Mouse (Mus musculus) stomach, embryonic 16.5 days (tissue): ENCODE results near the gene Nsun6. TPM values are rescaled to one million over a fixed set of nuclear protein-coding genes. Genes with fewer than 3 reads are reported as not detected.

Source experiments
- ATAC-seq: fragments of 200-750 bp; cut with Nextera tagmentation; 2 replicates; pipeline ENCODE4 v1.8.0; 2017; ENCODE audit warnings: moderate number of reproducible peaks, moderate TSS enrichment; ENCODE audit not compliant: insufficient read depth, low FRiP score
- H3K27ac ChIP-seq: fragments of 300-500 bp; sonication (generic); 2 replicates; pipeline ENCODE4 v1.5.1; 2014; ENCODE audit warnings: low read length
- H3K27me3 ChIP-seq: fragments of 300-500 bp; sonication (generic); 2 replicates; pipeline ENCODE4 v1.6.1; 2014; ENCODE audit warnings: low read length, control low read depth, mixed read lengths; ENCODE audit not compliant: control insufficient read depth, insufficient read depth
- H3K36me3 ChIP-seq: fragments of 300-500 bp; sonication (generic); 2 replicates; pipeline ENCODE4 v1.6.1; 2014; ENCODE audit warnings: low read length; ENCODE audit not compliant: control insufficient read depth, insufficient read depth
- H3K4me1 ChIP-seq: fragments of 300-500 bp; sonication (generic); 2 replicates; pipeline ENCODE4 v1.6.1; 2014; ENCODE audit warnings: low read length, control low read depth, mixed read lengths; ENCODE audit not compliant: control insufficient read depth, insufficient read depth
- H3K4me2 ChIP-seq: fragments of 300-500 bp; sonication (generic); 2 replicates; pipeline ENCODE4 v1.6.1; 2014; ENCODE audit warnings: low read depth, low read length, mixed read lengths
- H3K4me3 ChIP-seq: fragments of 300-500 bp; sonication (generic); replicated peaks from 2 replicates; pipeline ENCODE4 v1.5.1; 2014; ENCODE audit warnings: mild to moderate bottlenecking, low read length
- H3K9ac ChIP-seq: fragments of 300-500 bp; sonication (generic); 2 replicates; pipeline ENCODE4 v1.6.1; 2014; ENCODE audit warnings: low read length
- H3K9me3 ChIP-seq: fragments of 300-500 bp; sonication (generic); replicated peaks from 2 replicates; pipeline ENCODE4 v1.6.1; 2016; ENCODE audit warnings: low read length, control low read depth; ENCODE audit not compliant: control insufficient read depth
- WGBS: fragments of 180-500 bp; shearing (Covaris S2); extraction: QIAGEN DNeasy Blood & Tissue Kit; methylation state at CpG from one replicate; pipeline ENCODE4 v1.1.7; 2014; 5-methylcytosine and 5-hydroxymethylcytosine counted together
- polyA plus RNA-seq: library from polyadenylated mRNA; unstranded; fragments of >200 nt; fragmentation: Nextera tagmentation; extraction: Ambion mirVana; gene quantifications from 2 replicates; pipeline ENCODE4 v1.2.1, GENCODE M21; 2015

Gene Nsun6
- polyA plus RNA-seq, 1 experiment from 2014 or later: 8.0 TPM

DNA sequence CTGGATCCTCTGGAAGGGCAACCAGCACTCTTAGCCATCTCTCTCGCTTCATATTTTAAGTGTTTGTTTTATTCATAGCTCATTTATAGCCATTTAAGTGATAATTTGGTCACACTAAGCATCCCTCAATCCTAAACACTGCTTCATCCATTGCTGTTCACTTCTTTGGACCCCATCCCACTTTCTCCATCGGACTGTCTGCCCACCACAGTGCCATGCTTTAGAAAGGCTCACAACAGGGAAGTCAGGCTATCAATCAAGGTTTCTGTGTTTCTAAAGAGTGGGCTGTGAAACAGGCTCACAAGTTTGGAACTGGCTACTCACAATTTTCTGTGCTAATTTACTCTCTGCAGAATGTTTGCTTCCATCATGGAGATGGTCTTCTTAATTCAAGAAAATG, 101.8 kb downstream of the Nsun6 start:
- ATAC-seq: no peak
- H3K27me3 ChIP-seq: no peaks in the 10 kb centered on the region
- no peaks in the 10 kb centered on the region for H3K36me3 ChIP-seq
- H3K27ac ChIP-seq: no peak overlapping the region
- WGBS: 70% methylated on average over 2 of the region's 2 CpGs
- no peaks in the 10 kb centered on the region for H3K4me1 ChIP-seq
- no peaks in the 10 kb centered on the region for H3K9me3 ChIP-seq
- H3K9ac ChIP-seq: no peak overlapping the region
- no peak overlapping the region for H3K4me3 ChIP-seq
- H3K4me2 ChIP-seq: no peak overlapping the region

Other genes with a start within 250 kb of the Nsun6 start
- gene Arl5b, start 5.7 kb downstream of the Nsun6 start, polyA plus RNA-seq: 24.0 and 25.9 TPM in 2 replicates